Mouse (Mus musculus) lung, postnatal 10 days (tissue): ENCODE results near the gene Zfp850.
"Not testable (repeated sequence)": the region's sequence is repeated elsewhere in the genome, so short reads cannot be mapped to it uniquely, and the experiment has no call there.

ENCODE experiments used
- DNase-seq: peaks from one replicate; pipeline ENCODE4 v3.0.0; 2021

The Zfp850 gene

DNA sequence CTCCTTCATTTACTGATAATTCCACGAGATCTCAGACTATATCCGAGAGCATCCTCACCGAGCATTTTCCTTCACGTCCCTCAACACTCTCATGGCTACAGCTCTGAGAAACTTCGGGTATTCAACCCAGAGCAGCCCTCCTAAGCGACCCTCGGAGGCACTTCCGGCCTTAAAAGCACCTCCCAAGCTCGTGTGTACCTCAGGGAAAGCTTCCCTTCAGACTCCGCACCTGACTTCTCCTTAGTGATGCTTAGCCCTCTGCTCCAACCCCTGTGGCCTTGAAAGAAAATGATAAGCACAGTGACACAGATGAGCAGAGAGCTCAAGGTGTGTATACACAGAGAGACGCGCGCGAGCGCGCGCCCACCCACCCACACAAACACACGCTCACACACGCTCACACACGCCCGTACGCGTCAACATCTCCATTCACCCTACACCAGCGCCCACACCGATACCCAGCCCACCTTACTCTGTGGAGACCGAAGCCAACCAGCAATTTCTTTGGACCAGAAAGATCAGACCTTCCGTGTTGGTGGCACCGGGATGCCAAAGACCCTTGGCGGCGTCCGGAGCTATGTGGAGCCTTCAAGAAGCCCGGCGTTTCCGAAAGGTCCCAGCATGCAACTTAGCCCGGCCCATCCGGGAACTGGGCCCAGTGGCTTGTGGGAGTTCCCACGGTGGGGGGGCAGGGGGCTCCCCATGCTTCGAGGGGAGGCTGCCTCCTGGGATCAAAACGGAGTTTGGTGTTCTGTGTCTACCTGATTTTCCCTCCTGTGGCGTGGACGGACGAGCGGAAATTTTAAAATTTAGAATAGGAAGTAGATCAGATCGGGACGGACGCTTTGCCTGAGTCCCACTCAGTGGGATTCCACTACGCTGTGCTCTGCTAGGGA lies at the start of gene Zfp850:
Gene Zfp850, minus strand, starts transcription at position 567 of the 896 bp plus-strand sequence.
- DNase-seq, result peak; percentile 88

- DNase-seq, result no peak
Measured at GRCm38 (mm10) chr7:28059972-28060371, 46.1 kb upstream of the Zfp850 start.

- peak; percentile 73 for DNase-seq
Measured at GRCm38 (mm10) chr7:28053046-28053930, 39.4 kb upstream of the Zfp850 start.

GRCm38 (mm10) chr7:28050584-28050983 lies 36.7 kb upstream of the Zfp850 start:
- no peak for DNase-seq

GRCm38 (mm10) chr7:28049476-28050409 lies 35.8 kb upstream of the Zfp850 start, which contains the start of gene Psmc4:
Gene Psmc4, minus strand, starts transcription at chr7:28050101.
- peak; percentile 99 for DNase-seq

DNA sequence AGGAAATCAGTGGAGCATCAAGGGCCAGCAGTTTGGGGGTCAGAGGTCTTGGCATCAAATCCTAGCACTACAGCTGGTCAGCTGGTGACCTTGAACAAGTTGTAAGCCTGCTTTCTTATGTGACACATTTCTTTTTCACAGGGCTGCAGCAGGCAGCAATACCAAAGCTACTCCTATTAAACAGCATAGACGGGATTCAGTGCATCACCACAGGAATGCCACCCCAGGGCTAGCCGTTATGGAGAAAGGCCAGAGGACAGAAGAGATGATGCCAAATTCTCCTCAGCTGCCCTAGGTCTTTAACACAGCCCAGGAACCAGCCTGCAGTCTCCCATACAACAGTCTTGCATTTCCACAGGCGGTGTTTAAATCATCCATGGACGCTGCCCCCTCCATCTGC lies 30.6 kb upstream of the Zfp850 start:
- DNase-seq, result no peak

DNA sequence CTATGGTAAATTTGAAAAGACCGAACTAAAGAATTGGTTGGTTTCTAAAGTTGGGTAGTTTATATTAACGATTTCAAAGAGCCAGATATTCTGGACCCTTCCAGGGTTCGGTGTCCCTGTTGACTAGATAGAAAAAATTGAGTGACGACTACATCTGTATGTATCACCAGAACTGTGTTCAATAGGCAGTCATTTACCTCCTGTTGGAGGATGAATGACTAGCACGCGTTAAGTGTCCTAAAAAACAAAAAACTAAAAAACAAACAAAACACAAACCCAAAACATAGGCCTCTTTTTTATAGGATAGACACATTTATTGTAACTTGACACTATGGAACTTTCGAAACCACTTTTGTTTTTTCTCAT lies 513 bp upstream of the Zfp850 start:
- no peak for DNase-seq

DNA sequence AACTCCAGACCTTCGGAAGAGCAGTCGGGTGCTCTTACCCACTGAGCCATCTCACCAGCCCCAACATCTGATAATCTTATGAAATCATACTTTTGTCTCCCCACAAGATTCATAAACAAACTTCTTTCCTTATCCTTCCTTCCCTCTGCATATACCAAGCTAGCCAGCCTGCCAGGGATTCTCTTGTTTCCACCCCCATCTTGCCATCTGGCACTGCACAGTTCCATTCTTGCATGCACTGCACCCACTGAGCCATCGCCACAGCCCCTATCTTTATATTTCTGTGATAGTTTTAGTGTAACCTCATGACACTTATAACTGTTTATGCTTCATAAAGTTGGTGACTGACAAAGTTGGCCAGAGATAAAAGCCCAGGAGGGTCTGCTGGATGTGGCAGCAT lies 3.6 kb downstream of the Zfp850 start:
- DNase-seq, result no peak

DNA sequence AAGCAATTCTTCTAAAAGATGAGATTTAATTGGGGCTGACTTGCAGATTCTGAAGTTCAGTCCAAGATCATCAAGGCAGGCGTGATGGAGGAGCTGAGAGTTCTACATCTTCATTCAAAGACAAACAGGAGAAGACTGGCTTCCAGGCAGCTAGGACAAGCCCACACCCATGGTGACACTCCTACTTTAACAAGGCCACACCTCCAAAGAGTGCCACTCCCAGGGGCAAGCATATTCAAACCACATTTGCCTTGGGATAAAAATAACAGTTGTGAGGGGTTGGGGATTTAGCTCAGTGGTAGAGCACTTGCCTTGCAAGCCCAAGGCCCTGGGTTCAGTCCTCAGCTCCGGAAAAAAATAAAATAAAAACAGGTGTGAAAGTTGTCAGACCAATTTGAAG lies 31.7 kb downstream of the Zfp850 start:
- DNase-seq, result no peak

- DNase-seq, result peak; percentile 77
Measured at GRCm38 (mm10) chr7:27978683-27979528, 35.0 kb downstream of the Zfp850 start, which contains the start of gene Zfp780b. Gene Zfp780b, minus strand, starts transcription at chr7:27979171.

DNA sequence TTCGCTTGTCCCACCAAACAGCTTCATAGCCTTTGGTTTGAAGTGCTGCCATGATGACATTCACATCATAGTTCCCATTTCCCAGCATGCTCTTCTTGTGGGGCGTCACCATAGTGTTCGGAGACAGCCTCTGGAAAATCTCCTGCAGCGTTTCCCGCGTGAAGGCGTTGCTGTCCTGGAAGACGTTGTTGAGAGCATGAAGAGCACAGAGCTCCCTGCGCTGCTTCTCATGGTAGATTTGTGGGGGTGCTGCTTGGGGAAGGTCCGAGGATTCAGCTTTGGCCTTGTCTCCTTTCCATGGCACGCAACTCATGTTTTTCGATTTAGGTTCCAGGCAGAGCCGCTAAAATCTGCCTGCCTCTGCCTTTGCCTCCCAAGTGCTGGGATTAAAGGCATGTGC lies 64.5 kb downstream of the Zfp850 start:
- DNase-seq, result not testable (repeated sequence)

- DNase-seq, result peak; percentile 30
Measured at GRCm38 (mm10) chr7:27941869-27942268, 72.0 kb downstream of the Zfp850 start.
